Mouse (Mus musculus) kidney, postnatal 14 days (tissue): ENCODE measurements at regions not wholly inside any gene's neighbourhood (a gene's known extent, or its start where the extent isn't known, plus 50 kb on each side); places are given as distances from the start of the nearest gene placed in this dataset.
A peak's percentile ranks its signal among the peaks of the same experiment; 100 is the strongest.

Experiments used
- DNase-seq: peaks from one replicate; pipeline ENCODE4 v3.0.0; 2022; ENCODE audit warnings: mixed read lengths

- DNase-seq, result no peak
Observed at GRCm38 (mm10) chr10:119014731-119015130, 144.7 kb upstream of the Dyrk2 start.

GRCm38 (mm10) chr10:119013758-119014157 is 143.7 kb upstream of the Dyrk2 start:
- no peak for DNase-seq

- DNase-seq, result no peak
Observed at GRCm38 (mm10) chr10:119011511-119011910, 141.5 kb upstream of the Dyrk2 start.

GRCm38 (mm10) chr10:119010884-119011283 is 140.9 kb upstream of the Dyrk2 start:
- DNase-seq, result peak; percentile 40

- peak; percentile 23 for DNase-seq
Observed at GRCm38 (mm10) chr10:119006866-119007575, 137.0 kb upstream of the Dyrk2 start.

- DNase-seq, result no peak
Observed at GRCm38 (mm10) chr10:119005491-119005890, 135.5 kb upstream of the Dyrk2 start.

- DNase-seq, result no peak
Observed at GRCm38 (mm10) chr10:119004426-119004825, 134.4 kb upstream of the Dyrk2 start.

GRCm38 (mm10) chr10:119003839-119004238 is 133.8 kb upstream of the Dyrk2 start:
- DNase-seq, result no peak

GRCm38 (mm10) chr10:119003042-119003441 is 133.0 kb upstream of the Dyrk2 start:
- DNase-seq, result no peak

- DNase-seq, result no peak
Observed at GRCm38 (mm10) chr10:119001895-119002294, 131.9 kb upstream of the Dyrk2 start.

- DNase-seq, result no peak
Observed at GRCm38 (mm10) chr10:119001000-119001780, 131.2 kb upstream of the Dyrk2 start.

- no peak for DNase-seq
Observed at GRCm38 (mm10) chr10:118998966-118999365, 129.0 kb upstream of the Dyrk2 start.

GRCm38 (mm10) chr10:118997034-118997433 is 127.0 kb upstream of the Dyrk2 start:
- no peak for DNase-seq

- DNase-seq, result no peak
Observed at GRCm38 (mm10) chr10:118993819-118994574, 124.0 kb upstream of the Dyrk2 start.

- peak; percentile 40 for DNase-seq
Observed at GRCm38 (mm10) chr10:118991213-118991612, 121.2 kb upstream of the Dyrk2 start.

GRCm38 (mm10) chr10:118990500-118990899 is 120.5 kb upstream of the Dyrk2 start:
- DNase-seq, result no peak

- no peak for DNase-seq
Observed at GRCm38 (mm10) chr10:118989812-118990211, 119.8 kb upstream of the Dyrk2 start.

- DNase-seq, result no peak
Observed at GRCm38 (mm10) chr10:118988249-118988648, 118.2 kb upstream of the Dyrk2 start.

- no peak for DNase-seq
Observed at GRCm38 (mm10) chr10:118984580-118984979, 114.6 kb upstream of the Dyrk2 start.

- DNase-seq, result no peak
Observed at GRCm38 (mm10) chr10:118981446-118981845, 111.4 kb upstream of the Dyrk2 start.

- DNase-seq, result no peak
Observed at GRCm38 (mm10) chr10:118979339-118979738, 109.3 kb upstream of the Dyrk2 start.

- no peak for DNase-seq
Observed at GRCm38 (mm10) chr10:118978181-118978743, 108.3 kb upstream of the Dyrk2 start.

- no peak for DNase-seq
Observed at GRCm38 (mm10) chr10:118976447-118976846, 106.4 kb upstream of the Dyrk2 start.
